Mouse (Mus musculus) spleen, adult 2 months (tissue): Measurements from ENCODE around the gene Smok2a.
"Not testable (repeated sequence)": the region's sequence is repeated elsewhere in the genome, so short reads cannot be mapped to it uniquely, and the experiment has no call there.

ENCODE experiments used
- CTCF ChIP-seq: fragments of 200-500 bp; IDR thresholded peaks from 2 replicates; pipeline ENCODE4 v1.5.1; 2011; ENCODE audit warnings: mild to moderate bottlenecking, inconsistent platforms; ENCODE audit not compliant: insufficient read depth, insufficient read length, insufficient replicate concordance; ENCODE audit errors: extremely low read depth
- POLR2A ChIP-seq: fragments of 200-500 bp; IDR thresholded peaks from 2 replicates; pipeline ENCODE4 v1.6.1; 2011; ENCODE audit warnings: low read depth, low read length, inconsistent platforms

DNA sequence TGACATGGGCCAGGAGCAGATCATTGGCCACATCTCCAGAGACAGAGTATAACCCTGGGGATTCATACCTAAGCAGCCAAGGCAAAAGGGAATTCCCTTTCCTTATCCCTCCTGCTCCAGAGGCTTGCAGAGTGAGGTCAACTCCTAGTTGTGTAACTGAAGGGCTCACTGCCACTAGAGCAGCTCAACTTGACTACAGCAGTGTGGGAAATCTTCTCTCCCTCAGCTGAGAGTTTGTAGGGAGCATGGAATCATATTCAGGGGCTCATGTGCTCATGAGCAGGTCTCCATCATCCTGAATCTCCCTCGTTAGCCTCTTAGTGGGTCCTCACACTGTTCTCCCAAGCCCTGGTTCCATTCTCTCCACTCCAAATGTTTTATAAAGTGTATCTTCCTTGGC lies 15.7 kb upstream of the Smok2a start:
- not testable (repeated sequence) for TF ChIP-seq POLR2A, CTCF
